Mouse (Mus musculus): Measurements from ENCODE around the gene Gm40193. TPM values are rescaled to one million over a fixed set of nuclear protein-coding genes. Genes with fewer than 3 reads are reported as not detected.
"Not testable (repeated sequence)": the region's sequence is repeated elsewhere in the genome, so short reads cannot be mapped to it uniquely, and the experiment has no call there.

The Gm40193 gene
- polyA plus RNA-seq, 1 experiment: not detected

DNA sequence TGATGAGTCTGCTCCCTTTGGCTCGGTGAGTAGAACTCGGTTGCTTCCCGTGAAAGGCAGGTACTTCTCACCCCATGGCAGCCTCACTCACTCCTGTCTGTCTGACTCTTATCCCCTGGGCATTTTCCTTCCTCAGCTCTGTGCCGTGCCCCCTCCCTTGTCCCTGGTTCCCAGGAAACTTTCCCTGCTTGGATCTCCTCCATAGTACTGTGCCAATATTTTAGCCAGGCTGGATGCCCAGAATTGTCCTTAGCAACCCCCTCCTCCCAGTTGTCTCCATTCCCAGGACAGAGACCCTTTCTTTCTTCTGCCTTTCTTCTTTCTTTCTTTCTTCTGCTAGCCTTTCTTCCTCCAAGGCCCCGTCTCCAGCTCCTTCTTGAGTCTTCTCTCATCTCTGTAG lies 8.7 kb upstream of the Gm40193 start:
- Histone ChIP-seq H3K27ac (ENCODE audit: insufficient read depth, low read depth, low read length) (no peak overlapping the region), H3K27me3 (ENCODE audit: control insufficient read depth, insufficient read depth, low read length) (no peaks in the 10 kb centered on the region), H3K4me1 (ENCODE audit: control insufficient read depth, insufficient read depth, insufficient read length, low read length) (peaks cover 2% of the 10 kb centered on the region), H3K36me3 (ENCODE audit: control insufficient read depth, insufficient read depth, low read length) (no peaks in the 10 kb centered on the region; the same call in 1 of the 2 replicates), H3K4me3 (ENCODE audit: low read depth, low read length) (no peak overlapping the region)
- TF ChIP-seq POLR2A (IDR thresholded peaks at IDR 0.05; ENCODE audit: low read depth, low read length) (no peak), CTCF (IDR thresholded peaks at IDR 0.05; ENCODE audit: extremely low read depth, insufficient read length, insufficient replicate concordance, low read depth, low read length) (no peak)
- WGBS: 83% methylated on average over 5 of the region's 5 CpGs

DNA sequence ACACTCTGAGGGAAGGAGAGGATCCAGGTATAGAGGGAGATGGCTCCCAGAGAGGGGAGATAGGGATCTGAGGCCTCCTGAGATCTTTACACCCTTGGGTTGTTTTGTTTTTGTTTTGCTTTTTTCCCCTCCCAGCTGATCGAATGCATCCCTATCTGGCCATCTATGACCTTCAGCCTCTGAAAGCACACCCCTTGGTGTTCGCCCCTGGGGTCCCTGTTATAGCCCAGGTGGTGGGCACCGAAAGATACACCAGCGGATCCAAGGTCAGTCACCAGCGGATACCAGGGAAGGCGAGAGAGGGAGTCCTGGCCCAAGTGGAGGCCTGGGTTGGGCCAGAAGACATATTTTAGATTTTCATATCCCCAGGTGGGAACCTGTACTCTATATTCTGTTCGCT lies 8.2 kb upstream of the Gm40193 start:
- Histone ChIP-seq H3K27me3 (ENCODE audit: control insufficient read depth, insufficient read depth, low read length) (no peaks in the 10 kb centered on the region), H3K4me1 (ENCODE audit: control insufficient read depth, insufficient read depth, insufficient read length, low read length) (peaks cover 2% of the 10 kb centered on the region), H3K36me3 (ENCODE audit: control insufficient read depth, insufficient read depth, low read length) (no peaks in the 10 kb centered on the region; the same call in 1 of the 2 replicates), H3K27ac (ENCODE audit: insufficient read depth, low read depth, low read length) (no peak overlapping the region), H3K4me3 (ENCODE audit: low read depth, low read length) (peak overlapping the region; percentile 88; the same call in 1 of the 2 replicates)
- no peak for TF ChIP-seq CTCF (IDR thresholded peaks at IDR 0.05; ENCODE audit: extremely low read depth, insufficient read length, insufficient replicate concordance, low read depth, low read length)
- no peak for TF ChIP-seq POLR2A (IDR thresholded peaks at IDR 0.05; ENCODE audit: low read depth, low read length)
- WGBS: 81% methylated on average over 7 of the region's 7 CpGs

DNA sequence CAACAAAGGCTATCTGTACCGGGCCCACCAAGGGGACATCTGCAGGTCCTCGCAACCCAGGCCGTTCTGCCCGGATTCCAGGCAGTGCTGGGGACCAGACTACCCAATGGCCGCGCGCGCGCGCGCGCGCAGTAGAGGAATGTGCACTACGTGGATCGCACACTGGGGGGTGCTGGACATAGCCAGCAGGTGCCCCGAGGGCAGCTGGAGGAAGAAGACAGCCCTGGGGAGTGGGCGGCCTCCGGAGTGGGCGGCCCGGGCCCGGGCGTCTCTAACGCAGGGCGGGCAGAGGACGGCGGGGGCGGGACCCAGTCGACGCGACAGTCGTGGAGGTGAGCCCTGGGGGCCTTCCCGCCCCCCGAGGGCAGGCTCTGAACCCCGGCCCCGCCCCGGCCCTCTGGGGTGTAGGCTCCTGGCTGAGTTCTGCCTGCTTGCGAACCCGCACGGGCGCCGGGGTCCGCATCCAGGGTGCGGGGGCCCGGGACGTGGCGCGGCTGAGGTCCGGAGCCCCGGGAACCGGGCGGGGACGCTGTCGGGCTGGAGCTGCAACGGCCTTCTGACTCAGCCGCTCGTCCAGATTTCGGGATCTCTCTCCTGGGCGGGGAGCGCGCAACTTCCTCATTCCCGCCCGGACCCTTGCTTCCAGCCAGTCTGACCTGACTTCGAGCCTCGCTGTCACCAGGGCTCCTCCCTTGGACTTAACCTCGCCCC lies 7.3 kb upstream of the Gm40193 start, which contains the start of gene Pld2:
Gene Pld2, plus strand, starts transcription at position 188 of the 711 bp plus-strand sequence.
- TF ChIP-seq POLR2A (IDR thresholded peaks at IDR 0.05; ENCODE audit: low read depth, low read length) (no peak; the same call in 1 of the 2 replicates), CTCF (IDR thresholded peaks at IDR 0.05; ENCODE audit: extremely low read depth, insufficient read length, insufficient replicate concordance, low read depth, low read length) (peak; percentile 69)
- H3K27ac ChIP-seq (ENCODE audit: insufficient read depth, low read depth, low read length): peak within 1 kb of the TSS; percentile 27; the same call in 1 of the 2 replicates
- under 1% methylated on average over 62 of the region's 65 CpGs for WGBS

DNA sequence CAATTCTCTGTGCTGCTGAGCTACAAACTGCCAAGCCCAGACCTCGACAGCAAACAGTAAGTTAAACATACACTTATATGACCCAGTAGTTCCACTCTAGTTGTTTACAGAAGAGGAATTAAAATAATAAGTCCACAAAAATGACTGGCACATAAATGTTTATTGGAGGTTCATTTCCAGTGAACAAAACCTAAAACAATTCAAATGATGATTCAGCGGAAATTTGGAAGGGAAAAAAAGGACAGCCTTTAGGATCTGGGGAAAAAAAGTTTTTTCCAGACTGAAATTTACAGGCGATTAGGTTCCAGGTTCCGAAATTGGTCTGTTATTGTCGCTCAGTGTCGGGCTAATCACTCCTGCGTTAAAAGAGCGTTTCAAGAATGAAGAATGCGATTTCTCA lies 6.7 kb upstream of the Gm40193 start:
- no peaks in the 10 kb centered on the region for H3K27me3 ChIP-seq (ENCODE audit: control insufficient read depth, insufficient read depth, low read length)
- TF ChIP-seq POLR2A (IDR thresholded peaks at IDR 0.05; ENCODE audit: low read depth, low read length): no peak
- no peak for TF ChIP-seq CTCF (IDR thresholded peaks at IDR 0.05; ENCODE audit: extremely low read depth, insufficient read length, insufficient replicate concordance, low read depth, low read length)
- H3K36me3 ChIP-seq (ENCODE audit: control insufficient read depth, insufficient read depth, low read length): no peaks in the 10 kb centered on the region; the same call in 1 of the 2 replicates
- 2% methylated on average over 9 of the region's 9 CpGs for WGBS
- H3K4me1 ChIP-seq (ENCODE audit: control insufficient read depth, insufficient read depth, insufficient read length, low read length): peaks cover 2% of the 10 kb centered on the region
- peak overlapping the region; percentile 23; the same call in 1 of the 2 replicates for H3K27ac ChIP-seq (ENCODE audit: insufficient read depth, low read depth, low read length)
- H3K4me3 ChIP-seq (ENCODE audit: low read depth, low read length): peak overlapping the region; percentile 88

More for the DNA sequence above, 7.3 kb upstream of the Gm40193 start, which contains the start of gene Pld2:
- Histone ChIP-seq H3K4me3 (ENCODE audit: low read depth, low read length) (peak within 1 kb of the TSS; percentile 88), H3K36me3 (ENCODE audit: control insufficient read depth, insufficient read depth, low read length) (no peaks in the 10 kb centered on the region; the same call in 1 of the 2 replicates), H3K4me1 (ENCODE audit: control insufficient read depth, insufficient read depth, insufficient read length, low read length) (peaks cover 2% of the 10 kb centered on the region), H3K27me3 (ENCODE audit: control insufficient read depth, insufficient read depth, low read length) (no peaks in the 10 kb centered on the region)

DNA sequence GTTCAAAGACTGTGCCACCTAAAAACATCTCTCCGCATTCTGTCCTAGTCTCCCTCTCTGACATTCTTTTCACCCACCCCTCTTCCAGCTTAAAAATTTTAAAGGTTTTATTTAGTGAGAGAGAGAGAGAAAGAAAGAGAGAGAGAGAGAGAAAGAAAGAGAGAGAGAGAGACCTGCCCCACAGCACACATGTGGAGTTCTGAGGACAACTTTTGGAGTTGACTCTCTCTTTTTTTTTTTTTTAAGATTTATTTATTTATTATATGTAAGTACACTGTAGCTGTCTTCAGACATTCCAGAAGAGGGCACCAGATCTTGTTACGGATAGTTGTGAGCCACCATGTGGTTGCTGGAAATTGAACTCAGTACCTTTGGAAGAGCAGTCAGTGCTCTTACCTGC lies 1.7 kb downstream of the Gm40193 start:
- H3K4me1 ChIP-seq (ENCODE audit: control insufficient read depth, insufficient read depth, insufficient read length, low read length); H3K27me3 ChIP-seq (ENCODE audit: control insufficient read depth, insufficient read depth, low read length); H3K27ac ChIP-seq (ENCODE audit: insufficient read depth, low read depth, low read length); H3K4me3 ChIP-seq (ENCODE audit: low read depth, low read length): not testable (repeated sequence)
- H3K36me3 ChIP-seq (ENCODE audit: control insufficient read depth, insufficient read depth, low read length): peaks cover 20% of the 10 kb centered on the region
- WGBS: 64% methylated on average over 2 of the region's 2 CpGs

DNA sequence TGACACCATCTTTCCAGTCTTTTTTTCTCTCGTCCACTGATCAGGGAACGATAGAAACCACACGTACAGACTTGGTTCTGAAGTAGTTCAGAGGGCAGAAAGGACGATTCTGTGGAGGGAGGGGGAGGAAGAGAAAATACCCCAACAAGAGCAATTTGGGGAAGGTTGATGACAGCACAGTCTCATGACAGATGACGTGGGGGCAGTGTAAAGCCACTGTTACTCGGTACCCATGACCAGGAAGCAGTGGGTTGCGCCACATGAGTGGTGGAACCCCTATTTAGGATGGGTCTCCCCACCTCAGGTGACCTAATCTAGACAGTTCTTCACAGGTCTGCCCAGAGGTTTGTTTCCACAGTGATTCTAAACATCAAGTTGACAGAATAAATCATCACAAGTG lies 4.1 kb downstream of the Gm40193 start:
- H3K27ac ChIP-seq (ENCODE audit: insufficient read depth, low read depth, low read length): no peak overlapping the region
- no peak overlapping the region for H3K4me3 ChIP-seq (ENCODE audit: low read depth, low read length)
- H3K4me1 ChIP-seq (ENCODE audit: control insufficient read depth, insufficient read depth, insufficient read length, low read length): peaks cover 5% of the 10 kb centered on the region
- peaks cover 20% of the 10 kb centered on the region for H3K36me3 ChIP-seq (ENCODE audit: control insufficient read depth, insufficient read depth, low read length)
- WGBS: 79% methylated on average over 7 of the region's 7 CpGs
- H3K27me3 ChIP-seq (ENCODE audit: control insufficient read depth, insufficient read depth, low read length): no peaks in the 10 kb centered on the region
- TF ChIP-seq POLR2A (IDR thresholded peaks at IDR 0.05; ENCODE audit: low read depth, low read length): no peak
- TF ChIP-seq CTCF (IDR thresholded peaks at IDR 0.05; ENCODE audit: extremely low read depth, insufficient read length, insufficient replicate concordance, low read depth, low read length): no peak

DNA sequence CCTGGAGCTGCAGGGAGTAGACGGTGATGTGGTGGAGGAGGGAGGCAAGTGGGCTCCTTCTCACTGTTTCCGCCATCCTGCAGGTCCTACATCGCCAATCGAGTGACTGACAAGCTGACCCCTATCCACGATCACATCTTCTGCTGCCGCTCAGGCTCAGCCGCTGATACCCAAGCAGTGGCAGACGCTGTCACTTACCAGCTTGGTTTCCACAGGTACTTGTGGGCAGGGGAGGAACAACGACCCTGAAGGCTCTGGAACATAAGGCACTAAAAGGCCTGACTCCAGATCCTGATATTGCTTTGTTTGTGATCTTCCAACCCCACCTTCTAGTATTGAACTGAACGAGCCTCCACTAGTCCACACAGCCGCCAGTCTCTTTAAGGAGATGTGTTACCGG lies 6.5 kb downstream of the Gm40193 start:
- no peak overlapping the region for H3K27ac ChIP-seq (ENCODE audit: insufficient read depth, low read depth, low read length)
- TF ChIP-seq POLR2A (IDR thresholded peaks at IDR 0.05; ENCODE audit: low read depth, low read length) (no peak), CTCF (IDR thresholded peaks at IDR 0.05; ENCODE audit: extremely low read depth, insufficient read length, insufficient replicate concordance, low read depth, low read length) (no peak)
- WGBS: 85% methylated on average over 12 of the region's 12 CpGs
- H3K4me3 ChIP-seq (ENCODE audit: low read depth, low read length): no peak overlapping the region
- no peaks in the 10 kb centered on the region for H3K27me3 ChIP-seq (ENCODE audit: control insufficient read depth, insufficient read depth, low read length)
- peaks cover 5% of the 10 kb centered on the region for H3K4me1 ChIP-seq (ENCODE audit: control insufficient read depth, insufficient read depth, insufficient read length, low read length)
- peaks cover 20% of the 10 kb centered on the region for H3K36me3 ChIP-seq (ENCODE audit: control insufficient read depth, insufficient read depth, low read length)

All from small intestine, adult 2 months (tissue).